10 mouse cellular contexts compared by ENCODE assay signal in the genomic region with DNA sequence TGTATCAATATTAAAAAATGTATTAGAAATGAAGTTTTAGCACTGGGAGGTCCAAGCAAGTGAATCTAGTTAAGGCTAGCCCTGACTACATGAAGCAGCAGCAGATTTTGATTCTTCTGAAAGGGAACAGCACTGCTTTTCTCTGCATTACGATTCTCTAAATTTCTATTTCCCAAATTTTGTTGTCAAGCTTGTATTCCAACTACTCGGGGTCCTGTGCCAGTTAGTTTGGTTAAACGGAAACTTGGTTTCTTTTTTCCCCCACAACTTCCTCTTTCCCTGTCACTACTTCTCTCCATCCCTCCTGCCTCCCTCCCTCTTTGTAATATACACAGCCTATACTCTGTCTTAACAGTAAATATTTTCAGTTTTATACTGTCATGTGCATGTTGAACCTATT. TPM values are rescaled to one million over a fixed set of nuclear protein-coding genes. Genes with fewer than 3 reads are reported as not detected.
DNase-seq lines count a peak whose midpoint lies in the region; ATAC-seq and TF ChIP-seq lines count a peak whose summit lies in the region.
"Had no signal": no experiment of that assay in that cellular context is flagged by ENCODE, and none has a peak within 500 bp of the region (broad histone marks: within the 10 kb centered on the region; RNA-seq: fewer than 3 reads in every experiment).

No protein-coding gene starts in this region.

- H3K4me2 ChIP-seq in forebrain, embryonic 16.5 days (ENCODE audit: low read length): 0 out of 2 replicates have a peak overlapping the region, but pooled peaks have one; percentile 9
- peak overlapping the region; percentile 59 for H3K4me2 ChIP-seq in liver, embryonic 16.5 days (ENCODE audit: low read depth, low read length)

- no peak for TF ChIP-seq POLR2A in bone marrow macrophage, adult 2 months (IDR thresholded peaks at IDR 0.05; ENCODE audit: borderline replicate concordance, low read depth, low read length)

- no peak for TF ChIP-seq CTCF in layer of hippocampus, adult 2 months (conservative IDR thresholded peaks at IDR 0.05)
- TF ChIP-seq CTCF in bone marrow macrophage, adult 2 months (IDR thresholded peaks at IDR 0.05; ENCODE audit: low read depth, low read length): no peak

- H3K4me1 ChIP-seq in bone marrow macrophage, adult 2 months (ENCODE audit: control insufficient read depth, insufficient read depth, low read length): peaks cover 30% of the 10 kb centered on the region
- H3K4me1 ChIP-seq in forebrain, embryonic 16.5 days (replicated peaks; ENCODE audit: control insufficient read depth, insufficient read depth, low read length): peaks cover 30% of the 10 kb centered on the region
- peaks cover 43% of the 10 kb centered on the region for H3K4me1 ChIP-seq in liver, embryonic 16.5 days (ENCODE audit: control insufficient read depth, low read depth, low read length)

- peaks cover 8% of the 10 kb centered on the region; the same call in 1 of the 2 replicates for H3K36me3 ChIP-seq in forebrain, embryonic 16.5 days (ENCODE audit: control insufficient read depth, insufficient read depth)
- peaks cover 34% of the 10 kb centered on the region for H3K36me3 ChIP-seq in liver, embryonic 16.5 days (ENCODE audit: control insufficient read depth, insufficient read depth)

- H3K27me3 ChIP-seq in forebrain, embryonic 16.5 days (replicated peaks; ENCODE audit: control insufficient read depth, insufficient read depth, low read length): no peaks in the 10 kb centered on the region
- no peaks in the 10 kb centered on the region for H3K27me3 ChIP-seq in liver, embryonic 16.5 days (ENCODE audit: control insufficient read depth, insufficient read depth, low read depth, low read length)

- 86% methylated on average over 3 of the region's 3 CpGs for WGBS in forebrain, embryonic 16.5 days
- WGBS in liver, embryonic 16.5 days (ENCODE audit: insufficient replicate concordance): 16% methylated on average over 3 of the region's 3 CpGs

- no peak overlapping the region for H3K9ac ChIP-seq in forebrain, embryonic 16.5 days (replicated peaks; ENCODE audit: low read depth, low read length)
- peak overlapping the region; percentile 72 for H3K9ac ChIP-seq in liver, embryonic 16.5 days (ENCODE audit: low read depth, low read length)

- no peak for DNase-seq in layer of hippocampus, adult 2 months (ENCODE audit: low spot score in 2 of 2)
- DNase-seq in layer of hippocampus, adult 8-10 months (ENCODE audit: low spot score in 2 of 2): no peak
- DNase-seq in adrenal gland, postnatal 14 days: no peak
- no peak for DNase-seq in B cell, adult 2 months
- DNase-seq in retina, embryonic 14.5 days (ENCODE audit: low spot score): no peak
- DNase-seq: thymus, adult 18-20 months had no signal

- peak overlapping the region; percentile 63 for H3K4me3 ChIP-seq in layer of hippocampus, adult 2 months
- H3K4me3 ChIP-seq in bone marrow macrophage, adult 2 months (ENCODE audit: insufficient read depth, low read length): peak overlapping the region; percentile 27; the same call in 1 of the 2 replicates
- no peak overlapping the region for H3K4me3 ChIP-seq in forebrain, embryonic 16.5 days (replicated peaks; ENCODE audit: low read length)
- H3K4me3 ChIP-seq in liver, embryonic 16.5 days (ENCODE audit: low read depth, low read length): peak overlapping the region; percentile 87

- no peak for ATAC-seq in forebrain, embryonic 16.5 days
- no peak for ATAC-seq in liver, embryonic 16.5 days (ENCODE audit: low read depth)

- H3K9me3 ChIP-seq in forebrain, embryonic 16.5 days (ENCODE audit: control insufficient read depth, low read length): no peaks in the 10 kb centered on the region
- H3K9me3 ChIP-seq in liver, embryonic 16.5 days (replicated peaks; ENCODE audit: control insufficient read depth, low read length): no peaks in the 10 kb centered on the region

- peak overlapping the region; percentile 56; the same call in 1 of the 2 replicates for H3K27ac ChIP-seq in layer of hippocampus, adult 2 months
- peak overlapping the region; percentile 46; the same call in 1 of the 2 replicates for H3K27ac ChIP-seq in bone marrow macrophage, adult 2 months (ENCODE audit: insufficient read depth, low read depth, low read length)
- H3K27ac ChIP-seq in forebrain, embryonic 16.5 days (ENCODE audit: low read length): no peak overlapping the region
- peak overlapping the region; percentile 65 for H3K27ac ChIP-seq in liver, embryonic 16.5 days (ENCODE audit: low read length)

RNA-seq across cellular contexts. Expression of gene Tut7, which starts 2.1 kb away (rescaled TPM):
- 10 to 100 TPM; 55.1 to 68.5 TPM for total RNA-seq in layer of hippocampus, adult 2 months (2021)
- 10 to 100 TPM; 61.3 to 71.4 (median 63.6) TPM for total RNA-seq in layer of hippocampus, adult 8-10 months (2022)
- polyA plus RNA-seq in bone marrow macrophage, adult 2 months (2012; ENCODE audit: insufficient read depth, insufficient read length, missing spikeins): 142 and 148 TPM in 2 replicates
- polyA plus RNA-seq in forebrain, embryonic 16.5 days (2015; fragmentation: Nextera tagmentation; extraction: Ambion mirVana): 57.7 and 65.1 TPM in 2 replicates
- polyA plus RNA-seq in liver, embryonic 16.5 days (2015; fragmentation: Nextera tagmentation; extraction: Ambion mirVana): 57.3 and 59.6 TPM in 2 replicates
- total RNA-seq in adrenal gland, postnatal 14 days (2021): 67.8 and 79.4 TPM in 2 replicates

RNA-seq across cellular contexts. Expression of gene Gm49354, which starts 38.8 kb away (rescaled TPM):
- not detected for total RNA-seq in layer of hippocampus, adult 2 months (2021)
- total RNA-seq in layer of hippocampus, adult 8-10 months (2022): not detected
- polyA plus RNA-seq in bone marrow macrophage, adult 2 months (2012; ENCODE audit: insufficient read depth, insufficient read length, missing spikeins): not detected in 2 replicates
- not detected in 2 replicates for polyA plus RNA-seq in forebrain, embryonic 16.5 days (2015; fragmentation: Nextera tagmentation; extraction: Ambion mirVana)
- polyA plus RNA-seq in liver, embryonic 16.5 days (2015; fragmentation: Nextera tagmentation; extraction: Ambion mirVana): not detected in 2 replicates
- not detected in 2 replicates for total RNA-seq in adrenal gland, postnatal 14 days (2021)
- polyA plus RNA-seq: cortical plate, adult 2 months had no signal

RNA-seq across cellular contexts. Expression of gene Isca1, which starts 51.2 kb away (rescaled TPM):
- total RNA-seq in layer of hippocampus, adult 2 months (2021): 100 to 1,000 TPM; 138 to 142 TPM
- 100 to 1,000 TPM; 127 to 147 (median 136) TPM for total RNA-seq in layer of hippocampus, adult 8-10 months (2022)
- 29.2 and 32.6 TPM in 2 replicates for polyA plus RNA-seq in bone marrow macrophage, adult 2 months (2012; ENCODE audit: insufficient read depth, insufficient read length, missing spikeins)
- 145 and 149 TPM in 2 replicates for polyA plus RNA-seq in forebrain, embryonic 16.5 days (2015; fragmentation: Nextera tagmentation; extraction: Ambion mirVana)
- polyA plus RNA-seq in liver, embryonic 16.5 days (2015; fragmentation: Nextera tagmentation; extraction: Ambion mirVana): 224 and 231 TPM in 2 replicates
- total RNA-seq in adrenal gland, postnatal 14 days (2021): 136 and 140 TPM in 2 replicates
